Comparison of ENCODE assay signal across 8 mouse cellular contexts in genomic region chr13:24604761-24605591, GRCm38 (mm10). TPM values are rescaled to one million over a fixed set of nuclear protein-coding genes. Genes with fewer than 3 reads are reported as not detected.
DNase-seq lines count a peak whose midpoint lies in the region; ATAC-seq and TF ChIP-seq lines count a peak whose summit lies in the region.

No protein-coding gene starts in this region.

- no peaks in the 10 kb centered on the region for H3K9me3 ChIP-seq in heart, embryonic 10.5 days
- H3K9me3 ChIP-seq in hindbrain, embryonic 16.5 days (ENCODE audit: control insufficient read depth, low read length), result no peaks in the 10 kb centered on the region

- peak; percentile 20; the same call in 1 of the 2 replicates for TF ChIP-seq POLR2A in spleen, adult 2 months (IDR thresholded peaks at IDR 0.05; ENCODE audit: low read depth, low read length)

- peak overlapping the region; percentile 61 for H3K4me2 ChIP-seq in hindbrain, embryonic 16.5 days (ENCODE audit: low read length)

- peak overlapping the region; percentile 20 for H3K9ac ChIP-seq in hindbrain, embryonic 16.5 days (ENCODE audit: low read depth, low read length)

- no peak for DNase-seq in heart, embryonic 10.5 days (ENCODE audit: low spot score)
- DNase-seq in heart, adult 8-10 months (ENCODE audit: low spot score), result no peak
- DNase-seq in embryo, embryonic 9.5 days (ENCODE audit: extremely low spot score), result peak; percentile 84
- DNase-seq in lung, postnatal 36 days, result peak; percentile 69
- peak; percentile 90 to 96 for DNase-seq in spleen, adult 2 months (ENCODE audit: low read depth in 1 of 2, low spot score in 2 of 2)
- DNase-seq in frontal cortex, postnatal 25 days (ENCODE audit: low spot score in 2 of 2), result no peak
- no peak for DNase-seq in layer of hippocampus, postnatal 25 days (ENCODE audit: extremely low spot score in 1 of 2, low spot score in 1 of 2)

- no peaks in the 10 kb centered on the region for H3K27me3 ChIP-seq in heart, embryonic 10.5 days (ENCODE audit: insufficient read depth, poor library complexity, severe bottlenecking)
- H3K27me3 ChIP-seq in hindbrain, embryonic 16.5 days (replicated peaks; ENCODE audit: control insufficient read depth, insufficient read depth, low read length), result no peaks in the 10 kb centered on the region
- no peaks in the 10 kb centered on the region for H3K27me3 ChIP-seq in spleen, adult 2 months (ENCODE audit: control insufficient read depth, insufficient read depth, low read length)

- peak overlapping the region; percentile 86 for H3K27ac ChIP-seq in heart, embryonic 10.5 days
- peak overlapping the region; percentile 36; the same call in 1 of the 2 replicates for H3K27ac ChIP-seq in hindbrain, embryonic 16.5 days (ENCODE audit: low read depth, low read length)
- H3K27ac ChIP-seq in spleen, adult 2 months (ENCODE audit: insufficient read depth, low read length), result peak overlapping the region; percentile 97

- peak; percentile 68 for ATAC-seq in hindbrain, embryonic 16.5 days

- 6% methylated on average over 20 of the region's 20 CpGs for WGBS in heart, embryonic 10.5 days
- 3% methylated on average over 20 of the region's 20 CpGs for WGBS in hindbrain, embryonic 16.5 days
- WGBS in spleen, adult 2 months, result 17% methylated on average over 20 of the region's 20 CpGs

- H3K4me1 ChIP-seq in heart, embryonic 10.5 days, result peaks cover 40% of the 10 kb centered on the region
- H3K4me1 ChIP-seq in hindbrain, embryonic 16.5 days (ENCODE audit: control insufficient read depth, insufficient read depth, low read depth, low read length), result peaks cover 16% of the 10 kb centered on the region
- peaks cover 35% of the 10 kb centered on the region for H3K4me1 ChIP-seq in spleen, adult 2 months (ENCODE audit: control insufficient read depth, insufficient read depth, insufficient read length)

- TF ChIP-seq CTCF in spleen, adult 2 months (IDR thresholded peaks at IDR 0.05; ENCODE audit: extremely low read depth, insufficient read depth, insufficient read length, insufficient replicate concordance), result no peak

- peak overlapping the region; percentile 47 for H3K4me3 ChIP-seq in heart, embryonic 10.5 days
- peak overlapping the region; percentile 31 for H3K4me3 ChIP-seq in hindbrain, embryonic 16.5 days (ENCODE audit: low read length)
- H3K4me3 ChIP-seq in spleen, adult 2 months (ENCODE audit: extremely low read depth, insufficient read depth, insufficient read length), result peak overlapping the region; percentile 57

- no peaks in the 10 kb centered on the region for H3K36me3 ChIP-seq in heart, embryonic 10.5 days
- no peaks in the 10 kb centered on the region for H3K36me3 ChIP-seq in hindbrain, embryonic 16.5 days (ENCODE audit: control insufficient read depth, insufficient read depth, low read length)
- H3K36me3 ChIP-seq in spleen, adult 2 months (ENCODE audit: control insufficient read depth, insufficient read depth, low read length), result no peaks in the 10 kb centered on the region

RNA-seq across cellular contexts. Expression of gene Ripor2, which starts 23.0 kb away (rescaled TPM):
- polyA plus RNA-seq in heart, embryonic 10.5 days (2016; fragmentation: Nextera tagmentation; extraction: Ambion mirVana), result 5.2 and 6.8 TPM in 2 replicates
- 10 to 100 TPM in 2 of 4 experiments, 1 to 10 TPM in 2; 3.9 to 11.7 (median 8.3) TPM for total RNA-seq in heart, adult 8-10 months (2022)
- polyA plus RNA-seq in hindbrain, embryonic 16.5 days (2015; fragmentation: Nextera tagmentation; extraction: Ambion mirVana), result 19.1 and 22.8 TPM in 2 replicates
- polyA plus RNA-seq in spleen, adult 2 months (2012; rRNA removed), result 46.4 and 54.7 TPM in 2 replicates
- 10 to 100 TPM; 76.0 to 81.4 TPM for total RNA-seq in layer of hippocampus, postnatal 25 days (2021)

Comparison
In these comparisons a context has a peak if more than half of its experiments do, and no peak if none do; other contexts are left out.
1. DNase-seq: peak in embryo, embryonic 9.5 days (single experiment), lung, postnatal 36 days (single experiment) and spleen, adult 2 months (2 of 2); none in heart, embryonic 10.5 days (single experiment), heart, adult 8-10 months (single experiment), frontal cortex, postnatal 25 days (0 of 2) and layer of hippocampus, postnatal 25 days (0 of 2).
2. H3K27ac ChIP-seq: peak in every context shown above with its lines; median percentile 97 in spleen, adult 2 months; 86 in heart, embryonic 10.5 days; 36 in hindbrain, embryonic 16.5 days.
3. Peak in every context shown above with its lines, with median percentiles within 50 percentile points of each other: H3K4me3 ChIP-seq.